Mouse (Mus musculus) lung, postnatal 10 days (tissue): Measurements from ENCODE around the gene Sh3rf3.
A peak's percentile ranks its signal among the peaks of the same experiment; 100 is the strongest.

Experiments used
- DNase-seq: peaks from one replicate; pipeline ENCODE4 v3.0.0; 2021

The Sh3rf3 gene

DNA sequence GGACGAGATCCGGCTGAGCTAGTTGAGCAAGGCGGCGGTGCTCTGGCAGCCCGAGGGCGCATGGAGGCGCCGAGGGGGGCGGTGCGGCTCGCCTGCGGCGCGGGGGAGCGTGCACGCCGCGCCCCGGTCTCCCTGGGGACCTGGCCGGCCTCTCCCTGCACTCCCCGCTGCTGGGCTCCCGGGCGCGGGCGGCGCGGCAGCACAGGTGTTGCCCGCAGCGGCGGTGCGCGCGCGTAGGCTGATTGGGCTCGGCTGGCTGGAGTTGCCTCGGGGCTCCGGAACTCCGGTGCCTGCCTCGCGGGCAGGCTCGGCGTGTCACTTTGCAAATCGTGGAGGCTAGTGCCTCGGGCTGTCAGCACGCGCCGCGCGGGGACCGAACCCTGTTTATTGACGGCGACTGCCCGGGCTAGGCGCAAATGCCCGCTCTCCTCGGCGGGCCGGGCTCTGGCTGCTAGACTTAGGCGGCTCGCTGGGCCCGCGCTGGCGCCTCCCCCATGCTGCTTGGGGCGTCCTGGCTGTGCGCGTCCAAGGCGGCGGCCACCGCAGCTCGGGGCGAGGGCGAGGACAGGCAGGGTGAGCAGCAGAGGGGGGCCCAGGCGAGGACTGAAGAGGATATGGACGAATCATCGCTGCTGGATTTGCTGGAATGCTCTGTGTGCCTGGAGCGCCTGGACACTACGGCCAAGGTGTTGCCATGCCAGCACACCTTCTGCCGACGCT lies at the start of gene Sh3rf3:
Sh3rf3 (plus strand) TSS at position 279 of the 720 bp plus-strand sequence.
- peak; percentile 41 for DNase-seq

DNA sequence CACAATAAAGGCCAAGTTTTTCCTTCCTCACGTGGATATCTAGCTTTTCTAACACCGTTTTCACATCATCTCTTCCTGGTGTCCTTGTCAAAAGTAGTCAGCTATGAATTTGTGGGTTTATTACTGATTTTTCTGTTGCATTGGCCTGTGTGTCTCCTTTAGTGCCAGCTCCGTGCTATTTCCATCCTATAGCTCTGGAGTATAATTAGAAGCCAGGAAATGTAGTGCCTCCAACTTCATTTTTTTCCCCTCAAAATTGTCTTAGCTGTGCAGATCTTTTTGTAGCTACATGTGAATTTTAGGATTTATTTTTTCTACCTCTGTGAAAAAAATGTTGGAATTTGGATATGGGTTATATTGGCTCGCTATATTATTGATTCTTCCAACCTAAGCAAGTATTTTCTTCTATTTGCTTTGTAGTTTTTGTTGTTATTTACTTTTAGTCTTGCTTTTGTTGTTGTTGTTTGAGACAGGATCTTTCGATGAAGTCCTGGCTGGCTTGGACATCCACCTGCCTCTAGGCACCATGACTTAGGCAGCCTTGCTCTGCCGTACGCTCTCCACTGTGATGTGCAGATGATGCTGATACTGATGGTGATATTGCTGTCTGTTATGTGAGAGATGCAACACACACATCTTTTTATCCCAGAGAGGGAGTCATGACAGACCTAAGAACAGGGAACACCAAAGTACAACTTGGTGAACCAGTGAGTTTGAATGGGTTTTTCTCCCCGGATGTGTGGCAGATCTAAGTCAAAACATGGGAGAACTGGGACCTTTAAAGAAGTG lies 24.5 kb upstream of the Sh3rf3 start:
- DNase-seq, result no peak

DNA sequence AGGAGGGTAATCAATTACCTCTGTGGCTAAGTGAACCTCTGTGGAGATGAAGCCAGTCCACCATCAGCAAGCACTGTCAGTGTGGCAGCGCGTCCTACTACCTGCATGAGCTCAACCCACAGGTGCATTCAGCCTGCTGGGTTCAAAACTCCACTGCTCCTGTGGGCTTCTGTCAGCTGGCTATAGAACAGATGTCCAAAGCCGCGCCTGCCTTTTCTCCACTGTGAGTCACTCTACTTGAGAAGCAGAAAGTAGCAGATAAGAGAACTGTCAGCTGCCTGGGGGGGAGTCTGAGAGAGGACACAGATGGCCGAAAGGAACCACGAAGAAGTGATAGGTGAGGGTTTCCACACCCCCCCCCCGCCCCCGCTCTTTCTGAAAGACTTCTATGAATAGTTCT lies 15.6 kb upstream of the Sh3rf3 start:
- DNase-seq, result no peak

DNA sequence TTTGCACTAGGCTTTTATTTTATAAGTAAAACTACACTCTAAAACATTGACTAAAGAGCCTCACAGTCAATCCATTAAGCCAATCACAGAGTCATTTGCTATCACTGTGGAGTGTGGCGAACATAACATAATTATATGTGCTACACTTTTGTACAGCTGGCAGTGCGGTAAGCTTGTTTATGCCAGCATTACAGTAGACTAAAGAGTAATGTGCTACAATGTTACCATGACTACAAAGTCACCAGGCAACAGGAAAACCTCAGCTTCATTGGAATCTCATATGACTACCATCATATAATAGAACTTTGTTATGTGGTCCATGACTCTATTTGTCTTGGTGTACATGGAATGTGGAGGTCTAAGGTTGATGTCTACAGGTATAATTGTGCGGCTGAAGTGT lies 15.0 kb upstream of the Sh3rf3 start:
- DNase-seq, result no peak

DNA sequence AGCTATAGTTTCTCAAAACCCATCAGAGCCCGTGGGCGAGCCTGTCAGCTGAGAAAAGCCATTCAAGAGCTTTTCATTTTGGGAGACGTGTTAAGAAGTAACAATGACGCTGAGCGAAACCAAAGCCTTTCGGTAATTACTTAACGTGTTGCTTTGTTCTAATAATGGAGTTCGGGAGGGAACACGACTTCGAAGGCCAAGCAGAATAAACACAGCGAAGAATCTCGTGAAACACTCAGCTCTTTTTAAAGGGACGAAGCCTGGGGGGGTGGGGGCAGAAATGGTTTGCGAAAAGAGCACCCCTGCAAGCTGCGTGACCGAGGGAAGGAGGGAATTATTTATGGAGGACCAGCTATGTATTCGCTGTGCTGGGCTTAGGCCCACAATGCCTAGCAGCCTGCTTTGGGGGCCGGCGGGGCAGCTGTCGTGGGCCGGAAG lies 12.1 kb upstream of the Sh3rf3 start:
- no peak for DNase-seq

DNA sequence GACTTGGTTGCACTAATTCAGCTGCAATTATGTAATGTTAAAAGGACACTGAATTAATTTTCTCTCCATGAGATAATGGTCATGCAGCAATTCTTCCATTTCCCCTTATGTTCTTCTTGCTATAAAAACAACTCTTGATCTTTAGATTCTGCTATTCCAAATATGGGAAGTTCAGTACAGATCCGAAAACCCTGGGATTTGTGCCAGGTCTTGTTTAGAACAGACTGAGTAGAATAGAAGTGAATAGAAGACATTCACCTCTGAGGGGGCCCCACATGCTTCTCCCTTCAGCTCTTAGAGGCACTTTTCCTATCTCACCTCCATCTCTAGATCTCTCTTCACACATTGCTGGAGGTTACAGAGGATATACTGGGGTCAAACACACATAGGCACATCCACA lies 10.8 kb upstream of the Sh3rf3 start:
- DNase-seq, result no peak

DNA sequence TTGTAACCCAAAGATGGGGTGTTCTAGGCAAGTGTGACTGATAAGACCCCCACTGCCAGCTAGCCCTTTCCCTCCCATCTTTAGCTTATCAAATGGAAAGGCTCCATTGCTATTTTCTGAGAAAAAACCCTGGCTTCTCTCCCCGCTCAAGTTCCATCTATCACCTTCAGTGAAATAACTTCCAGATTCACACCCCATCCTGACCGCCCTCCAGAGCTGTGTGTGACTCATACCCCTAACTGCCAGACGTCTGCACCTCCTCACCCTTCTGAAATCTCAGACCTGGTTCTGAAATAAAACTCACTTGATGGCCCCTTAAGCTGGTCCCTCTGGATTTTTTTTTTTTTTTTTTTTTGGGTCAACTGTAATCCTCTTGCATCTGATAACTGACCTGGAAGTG lies 5.2 kb upstream of the Sh3rf3 start:
- DNase-seq, result no peak

DNA sequence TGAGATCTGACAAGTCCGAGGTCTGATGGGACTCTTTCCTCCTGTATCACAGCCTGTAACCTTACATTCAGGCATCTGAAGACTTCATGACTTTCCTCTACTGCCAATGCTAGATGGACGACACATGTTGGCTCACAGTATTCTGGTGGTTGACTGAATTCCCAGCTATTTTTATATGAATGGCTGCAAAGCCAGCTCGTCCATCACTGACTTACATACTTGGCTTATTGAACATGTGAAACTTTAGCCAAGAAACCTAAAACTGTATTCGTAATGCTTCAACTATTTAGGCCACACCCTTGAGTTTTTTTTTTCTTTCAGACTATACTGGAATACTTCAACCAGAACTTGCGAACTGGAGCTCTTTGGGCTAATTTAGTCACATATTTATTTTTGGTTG lies 3.0 kb upstream of the Sh3rf3 start:
- DNase-seq, result no peak

DNA sequence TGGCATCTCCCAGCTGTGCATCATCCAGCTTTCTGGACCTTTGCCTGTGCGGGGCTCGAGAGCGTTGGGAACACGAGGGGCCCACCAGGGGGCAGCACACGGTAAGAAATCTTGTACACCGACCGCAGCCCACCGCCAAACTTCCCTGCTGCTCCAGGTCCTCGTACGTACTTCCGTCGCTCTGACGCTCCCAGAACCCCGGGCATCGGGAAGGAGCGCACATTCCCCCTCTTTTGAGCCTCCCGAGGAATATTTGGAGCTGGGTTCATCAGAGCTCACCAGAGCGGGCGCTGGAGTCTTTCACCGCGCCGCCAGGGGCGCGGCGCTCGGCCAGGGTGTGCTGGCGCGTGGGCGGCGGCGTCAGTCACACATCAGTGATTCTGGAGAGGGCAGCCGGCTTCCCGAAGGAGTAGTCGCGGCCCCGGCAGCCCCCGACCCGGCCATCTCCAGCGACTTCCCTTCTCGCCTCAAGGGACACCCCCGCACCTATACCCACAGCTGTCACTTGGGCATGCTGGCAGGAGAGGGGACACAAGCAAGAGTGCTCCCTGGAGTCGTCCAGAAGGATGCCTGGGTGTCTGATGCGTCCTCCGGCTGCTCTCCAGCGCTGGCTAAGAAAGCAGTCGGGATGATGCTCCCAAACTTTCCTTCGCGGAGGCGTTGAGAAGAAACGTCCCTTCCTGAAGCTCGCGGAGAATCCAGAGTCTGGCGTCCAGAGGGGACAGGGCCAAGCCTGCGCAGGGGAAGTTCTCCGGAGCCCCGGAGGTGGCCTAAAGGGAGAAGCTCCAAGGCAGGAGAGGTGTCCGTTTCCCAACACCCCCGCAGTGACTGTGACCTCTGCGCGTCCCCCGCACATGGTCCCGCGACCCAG lies 714 bp upstream of the Sh3rf3 start:
- DNase-seq, result peak; percentile 93

DNA sequence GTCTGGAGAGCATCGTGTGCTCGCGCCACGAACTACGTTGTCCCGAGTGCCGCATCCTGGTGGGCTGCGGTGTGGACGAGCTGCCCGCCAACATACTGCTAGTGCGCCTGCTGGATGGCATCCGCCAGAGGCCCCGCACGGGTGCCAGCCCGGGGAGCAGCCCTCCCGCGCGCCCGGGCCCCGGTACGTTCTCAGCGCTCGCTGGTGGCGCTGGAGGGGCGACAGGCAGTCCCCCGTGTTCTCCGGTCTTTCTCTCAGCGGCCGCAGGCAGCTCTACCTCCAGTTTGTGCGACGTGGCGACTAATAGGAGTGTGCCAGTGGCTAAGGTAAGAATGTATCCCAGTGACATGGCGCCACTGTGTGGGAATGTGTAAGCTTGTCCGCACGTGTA lies 637 bp downstream of the Sh3rf3 start:
- DNase-seq, result peak; percentile 10

DNA sequence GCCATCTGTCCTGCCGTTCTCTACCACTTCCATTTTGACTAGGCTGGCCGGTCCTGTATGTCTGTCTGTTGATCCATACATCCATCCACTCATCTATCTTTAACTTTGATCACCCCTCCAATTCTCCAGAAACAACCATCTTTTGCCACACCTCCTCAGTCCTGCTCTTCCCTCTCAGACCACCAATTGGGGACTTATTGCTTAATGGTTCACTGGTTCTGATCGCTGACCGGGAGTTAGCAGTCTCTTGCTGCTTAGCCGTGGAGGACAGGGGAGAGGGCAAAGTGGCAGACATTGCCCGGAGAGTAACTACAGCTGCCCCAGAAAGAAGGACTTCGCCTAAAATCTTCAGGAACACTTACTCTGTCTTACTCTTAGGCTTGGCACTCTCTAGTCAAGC lies 1.3 kb downstream of the Sh3rf3 start:
- DNase-seq, result no peak

DNA sequence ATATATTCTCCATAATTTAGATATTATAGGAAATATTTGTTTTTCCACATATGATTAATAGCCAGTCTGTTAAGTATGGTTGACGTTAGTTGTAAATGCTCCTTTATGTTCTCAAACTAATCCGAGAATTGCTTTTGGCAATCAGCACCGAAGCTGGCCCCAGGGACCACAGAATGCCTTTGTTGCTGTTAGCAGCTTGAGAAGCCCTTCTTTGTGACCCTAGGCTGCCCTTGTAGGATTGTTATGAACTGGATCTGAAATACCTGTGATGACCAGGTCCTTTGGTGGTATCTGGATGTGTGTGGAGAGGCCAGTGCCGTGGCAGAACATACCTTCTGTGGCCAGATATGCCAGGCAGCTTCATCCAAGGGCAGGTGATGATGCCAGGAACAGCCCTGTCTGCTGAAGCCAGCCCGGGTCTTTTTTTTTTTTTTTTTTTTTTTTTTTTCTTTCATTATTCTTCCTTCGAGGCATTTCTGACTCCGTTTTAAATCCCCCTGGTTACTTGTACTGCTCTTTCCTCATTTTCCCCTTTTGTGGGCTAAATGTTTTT lies 10.9 kb downstream of the Sh3rf3 start:
- no peak for DNase-seq

DNA sequence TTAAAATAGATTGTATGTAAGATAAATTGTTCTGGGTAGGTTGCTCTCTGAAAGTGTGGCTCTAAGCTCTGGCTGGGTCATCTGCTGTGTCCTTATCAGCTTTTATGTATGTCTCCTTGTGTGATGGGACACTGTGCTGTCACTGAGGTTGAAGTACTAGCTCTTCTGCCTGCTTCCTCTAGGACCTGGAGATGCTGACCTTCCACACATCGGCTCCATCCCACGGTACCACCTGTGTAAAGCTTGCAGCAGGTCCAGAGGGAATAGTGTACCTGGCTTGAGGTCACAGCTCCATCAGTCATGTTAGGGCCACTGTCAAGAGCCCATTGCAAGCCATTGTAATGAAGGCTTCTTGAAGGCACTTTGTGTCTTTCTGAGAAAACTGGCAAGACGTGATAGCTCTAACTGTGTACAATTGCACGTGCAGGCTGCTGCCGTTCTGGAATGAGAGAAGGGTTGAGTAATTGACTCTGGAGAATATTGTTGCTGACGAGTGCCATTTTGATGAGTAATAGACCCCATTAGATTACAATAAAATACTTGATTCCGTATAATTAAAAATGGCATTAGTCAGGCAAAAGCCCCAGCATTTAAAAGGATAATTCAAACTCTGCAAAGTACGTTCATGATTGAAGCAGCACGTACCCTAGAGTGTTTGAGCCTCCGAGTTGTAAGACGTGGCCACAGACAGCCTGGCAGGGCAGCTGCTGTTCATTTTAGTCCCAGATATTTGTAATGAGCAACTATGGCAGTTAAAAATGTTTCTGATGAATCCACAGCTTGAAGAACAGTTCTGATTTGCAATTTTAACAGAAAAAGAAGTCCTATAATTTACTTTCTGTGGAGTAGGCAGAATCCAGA lies 16.3 kb downstream of the Sh3rf3 start:
- DNase-seq, result no peak

DNA sequence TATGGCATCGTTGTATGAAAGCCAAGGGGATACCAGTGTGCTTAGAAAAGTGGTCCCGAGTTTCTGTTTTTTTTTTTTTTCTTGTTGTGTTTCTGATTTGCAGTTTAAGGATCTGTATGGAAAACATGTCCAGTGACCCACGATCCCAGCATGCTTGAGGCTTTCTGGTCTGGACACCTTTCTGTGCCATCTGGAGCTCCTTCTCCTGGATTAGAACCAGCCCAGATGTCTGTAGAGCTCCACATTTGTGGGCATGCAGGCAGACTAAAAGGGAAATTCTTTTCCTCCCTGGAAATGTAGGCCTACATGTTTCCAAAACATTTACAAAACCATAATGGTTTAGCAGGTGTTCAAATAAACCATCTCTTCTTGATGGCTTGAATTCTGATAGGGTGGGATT lies 20.0 kb downstream of the Sh3rf3 start:
- DNase-seq, result no peak

DNA sequence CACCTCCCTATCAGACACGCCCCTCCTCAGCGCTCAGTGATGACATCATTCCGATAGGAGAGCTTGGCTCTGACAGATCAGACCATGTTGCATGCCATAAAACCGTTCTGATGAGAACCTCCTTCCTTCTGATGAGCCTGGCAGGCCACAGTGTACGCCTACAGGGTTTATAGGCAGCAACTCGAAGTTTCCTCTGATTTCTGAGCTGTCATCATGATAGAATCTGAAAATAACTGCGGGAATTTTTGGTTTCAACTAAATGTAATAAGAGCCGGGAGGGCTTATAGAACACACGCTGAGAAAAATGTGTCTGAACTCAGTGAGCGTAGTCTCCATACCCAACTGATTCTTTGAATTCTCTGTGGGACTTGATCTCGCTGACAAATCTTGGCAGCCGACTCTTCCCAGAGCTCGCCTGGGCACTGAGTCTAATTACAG lies 20.6 kb downstream of the Sh3rf3 start:
- no peak for DNase-seq

DNA sequence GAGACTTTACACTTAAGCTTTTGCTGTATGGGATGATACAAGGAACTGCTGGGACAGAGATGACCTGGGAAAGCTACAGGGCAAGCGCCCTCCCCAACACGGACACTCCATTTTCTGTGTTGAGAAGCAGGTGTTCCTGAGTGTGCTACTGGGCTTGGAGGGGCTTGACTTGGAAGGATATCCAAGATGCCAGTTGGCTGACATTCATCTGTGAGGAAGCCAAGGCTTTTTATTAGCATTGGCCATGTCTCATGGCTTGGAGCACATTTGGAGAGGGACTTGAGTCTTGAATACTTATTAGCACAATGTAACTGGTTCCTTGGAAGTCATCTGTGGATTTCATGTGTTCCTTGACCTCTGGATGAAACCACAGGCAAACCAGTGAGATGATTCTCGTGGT lies 23.2 kb downstream of the Sh3rf3 start:
- peak; percentile 11 for DNase-seq

DNA sequence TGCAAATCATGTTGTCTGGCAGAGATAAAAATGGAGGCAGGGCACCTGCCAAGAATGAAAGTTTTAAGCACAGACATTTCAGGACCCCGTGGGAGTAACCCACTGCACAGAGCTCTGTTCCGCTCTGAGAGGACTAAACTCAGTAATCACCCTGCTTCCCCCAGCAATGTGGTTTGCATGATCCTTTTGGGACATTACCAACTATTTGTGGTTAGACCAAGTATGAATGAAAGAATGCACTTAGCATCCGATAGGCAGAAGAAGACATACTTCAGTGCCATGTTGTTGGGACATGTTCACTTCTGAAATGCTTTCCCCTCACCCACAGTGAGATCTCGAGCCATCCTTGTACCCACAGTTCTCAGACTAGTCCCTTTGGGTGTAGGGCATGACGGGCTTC lies 24.3 kb downstream of the Sh3rf3 start:
- DNase-seq, result no peak

DNA sequence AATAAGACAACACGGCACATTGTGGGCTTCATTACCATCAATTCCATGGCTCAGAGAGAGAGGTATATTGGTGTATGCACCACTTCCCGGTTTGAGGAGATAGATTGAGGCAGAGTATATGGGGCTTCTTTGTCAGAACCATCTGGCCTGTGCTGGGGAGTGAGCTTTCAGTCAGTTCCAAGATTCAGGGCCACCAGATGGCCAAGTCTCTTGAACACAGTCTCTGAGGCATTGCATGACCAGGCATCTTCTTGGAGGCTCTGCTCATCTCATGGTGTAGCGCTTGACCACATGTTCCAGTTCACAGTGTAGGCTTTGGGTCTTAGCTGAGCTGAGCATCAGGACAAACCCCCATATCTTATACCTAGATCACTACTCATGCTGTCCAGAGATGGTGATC lies 28.8 kb downstream of the Sh3rf3 start:
- no peak for DNase-seq

DNA sequence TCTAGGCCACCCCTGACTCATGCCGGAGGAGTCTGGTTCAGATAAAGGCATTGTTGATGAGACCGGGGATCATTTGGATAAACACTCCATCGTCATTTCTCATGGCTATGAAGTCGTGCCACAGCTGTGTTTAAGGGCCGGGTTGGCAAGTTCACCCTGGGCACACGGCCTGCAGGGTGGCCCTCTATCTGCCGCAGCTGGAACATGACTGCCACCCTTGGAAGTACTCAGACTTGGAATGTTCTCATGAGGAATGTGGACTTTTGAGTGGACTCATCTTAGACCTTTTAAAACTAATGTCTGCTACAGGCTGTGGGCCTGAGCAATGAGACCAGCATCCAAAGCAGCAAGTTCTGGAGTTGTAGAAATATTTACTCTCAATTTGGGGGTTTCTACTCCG lies 29.9 kb downstream of the Sh3rf3 start:
- DNase-seq, result no peak

DNA sequence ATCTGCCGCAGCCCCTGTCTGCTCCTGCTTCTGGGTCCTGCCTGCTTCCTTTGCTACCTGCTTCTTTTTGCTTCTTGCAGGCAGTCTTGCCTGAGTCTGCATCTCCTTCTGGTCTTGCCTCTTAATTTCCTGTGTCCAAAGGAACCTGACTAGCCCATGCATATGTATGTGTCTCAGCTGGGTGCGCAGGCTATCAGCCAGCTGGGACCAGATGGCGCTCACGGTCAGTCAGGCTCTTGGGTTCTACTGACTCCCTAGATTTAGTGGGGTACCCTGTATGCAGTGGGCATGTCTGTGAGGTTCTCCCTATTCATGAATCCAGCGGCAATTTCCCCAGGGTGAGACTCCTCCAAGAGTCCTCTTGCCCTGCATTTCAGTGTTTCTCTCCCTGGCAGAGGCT lies 35.0 kb downstream of the Sh3rf3 start:
- DNase-seq, result no peak

DNA sequence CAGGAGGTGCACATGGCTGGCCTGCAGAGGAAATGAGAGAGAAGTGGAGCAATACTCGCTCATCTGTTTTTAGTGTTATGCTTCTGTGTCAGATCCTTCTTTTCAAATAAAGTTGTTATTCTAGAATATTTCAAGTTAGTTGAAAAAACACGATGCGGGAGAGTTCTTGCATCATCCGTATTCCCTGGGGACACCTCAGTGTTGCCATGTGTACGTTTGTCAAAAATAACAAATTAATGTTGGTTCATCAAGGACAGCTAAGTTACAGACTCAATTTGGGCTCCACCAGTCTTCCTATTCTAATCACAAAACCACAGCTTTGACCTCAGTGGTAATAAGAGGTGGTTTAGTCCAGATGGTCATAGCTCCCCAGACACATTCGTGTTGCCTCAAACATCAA lies 35.4 kb downstream of the Sh3rf3 start:
- DNase-seq, result no peak

DNA sequence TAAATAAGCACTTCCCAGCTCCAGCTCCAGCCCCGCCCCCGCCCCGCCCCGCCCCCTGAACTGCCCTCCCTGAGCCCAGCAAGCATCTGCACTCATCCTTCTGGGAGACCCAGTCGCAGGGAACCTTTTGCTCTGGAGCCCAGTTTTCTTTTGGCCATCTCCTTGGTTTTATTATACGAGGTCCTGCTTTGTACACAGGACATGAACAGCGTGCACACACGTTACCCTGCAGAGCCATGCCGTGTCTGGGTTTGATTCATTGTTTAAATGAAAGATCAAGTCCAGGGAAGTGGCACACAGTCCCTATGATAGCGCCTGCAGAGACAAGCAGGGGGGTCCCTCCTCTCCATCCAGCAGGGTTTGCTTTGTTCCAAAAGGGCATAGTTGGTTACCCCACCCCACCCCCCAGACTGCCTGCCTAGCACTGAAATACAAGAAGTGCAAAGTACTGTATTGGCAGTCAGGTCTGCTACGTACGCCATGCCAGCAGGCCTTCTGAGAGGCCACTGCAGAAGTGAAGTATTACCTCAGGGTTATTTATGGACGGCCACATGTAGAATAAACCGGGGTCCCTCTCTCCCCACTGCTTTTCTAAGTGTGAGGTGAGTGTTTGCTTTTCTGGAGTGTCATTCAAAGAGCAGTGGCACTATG lies 41.5 kb downstream of the Sh3rf3 start:
- peak; percentile 25 for DNase-seq
